Mouse (Mus musculus): ENCODE data around the gene Fancg. TPM values are rescaled to one million over a fixed set of nuclear protein-coding genes. Genes with fewer than 3 reads are reported as not detected.

Fancg gene
- polyA plus RNA-seq, 1 experiment from 2014 or later = 12.9 TPM

GRCm38 (mm10) chr4:43037860-43038566, 27.7 kb upstream of the Fancg start:
- H3K4me2 ChIP-seq (ENCODE audit: low read depth, low read length) = no peak overlapping the region
- no peaks in the 10 kb centered on the region for H3K9me3 ChIP-seq (replicated peaks; ENCODE audit: control insufficient read depth, low read length)
- ATAC-seq (replicated peaks; ENCODE audit: extremely low read depth, insufficient read depth, low FRiP score) = no peak
- no peak overlapping the region for H3K27ac ChIP-seq (ENCODE audit: low read length)
- no peaks in the 10 kb centered on the region for H3K27me3 ChIP-seq (ENCODE audit: control insufficient read depth, insufficient read depth, low read length)
- peaks cover 19% of the 10 kb centered on the region for H3K4me1 ChIP-seq (ENCODE audit: control insufficient read depth, insufficient read depth, low read length)
- WGBS = 28% methylated on average over 4 of the region's 4 CpGs
- H3K4me3 ChIP-seq (ENCODE audit: low read length) = no peak overlapping the region
- H3K9ac ChIP-seq (ENCODE audit: low read length) = no peak overlapping the region
- H3K36me3 ChIP-seq (ENCODE audit: control insufficient read depth, insufficient read depth) = peaks cover 24% of the 10 kb centered on the region

- WGBS = 90% methylated on average over 10 of the region's 10 CpGs
Observed at GRCm38 (mm10) chr4:43036356-43036755, 26.1 kb upstream of the Fancg start.

GRCm38 (mm10) chr4:43035851-43036250, 25.5 kb upstream of the Fancg start:
- no peak for ATAC-seq (replicated peaks; ENCODE audit: extremely low read depth, insufficient read depth, low FRiP score)
- no peak overlapping the region for H3K4me3 ChIP-seq (ENCODE audit: low read length)
- no peak overlapping the region for H3K9ac ChIP-seq (ENCODE audit: low read length)
- H3K27ac ChIP-seq (ENCODE audit: low read length) = no peak overlapping the region
- no peaks in the 10 kb centered on the region for H3K27me3 ChIP-seq (ENCODE audit: control insufficient read depth, insufficient read depth, low read length)
- H3K4me1 ChIP-seq (ENCODE audit: control insufficient read depth, insufficient read depth, low read length) = peaks cover 22% of the 10 kb centered on the region
- 82% methylated on average over 6 of the region's 6 CpGs for WGBS
- peaks cover 24% of the 10 kb centered on the region for H3K36me3 ChIP-seq (ENCODE audit: control insufficient read depth, insufficient read depth)
- no peak overlapping the region for H3K4me2 ChIP-seq (ENCODE audit: low read depth, low read length)
- no peaks in the 10 kb centered on the region for H3K9me3 ChIP-seq (replicated peaks; ENCODE audit: control insufficient read depth, low read length)

More at GRCm38 (mm10) chr4:43036356-43036755, 26.1 kb upstream of the Fancg start:
- H3K4me1 ChIP-seq (ENCODE audit: control insufficient read depth, insufficient read depth, low read length) = peaks cover 22% of the 10 kb centered on the region
- no peaks in the 10 kb centered on the region for H3K27me3 ChIP-seq (ENCODE audit: control insufficient read depth, insufficient read depth, low read length)
- peaks cover 24% of the 10 kb centered on the region for H3K36me3 ChIP-seq (ENCODE audit: control insufficient read depth, insufficient read depth)
- H3K4me2 ChIP-seq (ENCODE audit: low read depth, low read length) = no peak overlapping the region
- no peaks in the 10 kb centered on the region for H3K9me3 ChIP-seq (replicated peaks; ENCODE audit: control insufficient read depth, low read length)
- ATAC-seq (replicated peaks; ENCODE audit: extremely low read depth, insufficient read depth, low FRiP score) = no peak
- no peak overlapping the region for H3K27ac ChIP-seq (ENCODE audit: low read length)
- no peak overlapping the region for H3K9ac ChIP-seq (ENCODE audit: low read length)
- no peak overlapping the region for H3K4me3 ChIP-seq (ENCODE audit: low read length)

- no peak overlapping the region for H3K4me3 ChIP-seq (ENCODE audit: low read length)
- ATAC-seq (replicated peaks; ENCODE audit: extremely low read depth, insufficient read depth, low FRiP score) = no peak
- H3K27ac ChIP-seq (ENCODE audit: low read length) = no peak overlapping the region
- 81% methylated on average over 14 of the region's 14 CpGs for WGBS
- no peaks in the 10 kb centered on the region for H3K9me3 ChIP-seq (replicated peaks; ENCODE audit: control insufficient read depth, low read length)
- peaks cover 34% of the 10 kb centered on the region for H3K36me3 ChIP-seq (ENCODE audit: control insufficient read depth, insufficient read depth)
- H3K4me1 ChIP-seq (ENCODE audit: control insufficient read depth, insufficient read depth, low read length) = peaks cover 16% of the 10 kb centered on the region
- no peaks in the 10 kb centered on the region for H3K27me3 ChIP-seq (ENCODE audit: control insufficient read depth, insufficient read depth, low read length)
- H3K9ac ChIP-seq (ENCODE audit: low read length) = no peak overlapping the region
- no peak overlapping the region for H3K4me2 ChIP-seq (ENCODE audit: low read depth, low read length)
Observed at GRCm38 (mm10) chr4:43033481-43033880, 23.2 kb upstream of the Fancg start.

- no peak overlapping the region for H3K4me3 ChIP-seq (ENCODE audit: low read length)
- ATAC-seq (replicated peaks; ENCODE audit: extremely low read depth, insufficient read depth, low FRiP score) = no peak
- H3K27ac ChIP-seq (ENCODE audit: low read length) = no peak overlapping the region
- H3K4me2 ChIP-seq (ENCODE audit: low read depth, low read length) = no peak overlapping the region
- peaks cover 37% of the 10 kb centered on the region for H3K36me3 ChIP-seq (ENCODE audit: control insufficient read depth, insufficient read depth)
- H3K9me3 ChIP-seq (replicated peaks; ENCODE audit: control insufficient read depth, low read length) = no peaks in the 10 kb centered on the region
- 81% methylated on average over 1 of the region's 1 CpGs for WGBS
- no peak overlapping the region for H3K9ac ChIP-seq (ENCODE audit: low read length)
- H3K27me3 ChIP-seq (ENCODE audit: control insufficient read depth, insufficient read depth, low read length) = no peaks in the 10 kb centered on the region
- H3K4me1 ChIP-seq (ENCODE audit: control insufficient read depth, insufficient read depth, low read length) = peaks cover 13% of the 10 kb centered on the region
Observed at GRCm38 (mm10) chr4:43032501-43032900, 22.2 kb upstream of the Fancg start.

- 1% methylated on average over 38 of the region's 38 CpGs for WGBS
- no peaks in the 10 kb centered on the region for H3K27me3 ChIP-seq (ENCODE audit: control insufficient read depth, insufficient read depth, low read length)
- peak within 1 kb of the TSS; percentile 97 for H3K9ac ChIP-seq (ENCODE audit: low read length)
- peaks cover 44% of the 10 kb centered on the region for H3K36me3 ChIP-seq (ENCODE audit: control insufficient read depth, insufficient read depth)
- peak within 1 kb of the TSS; percentile 95 for H3K4me2 ChIP-seq (ENCODE audit: low read depth, low read length)
- ATAC-seq (replicated peaks; ENCODE audit: extremely low read depth, insufficient read depth, low FRiP score) = peak; percentile 94
- peaks cover 12% of the 10 kb centered on the region for H3K4me1 ChIP-seq (ENCODE audit: control insufficient read depth, insufficient read depth, low read length)
- no peaks in the 10 kb centered on the region for H3K9me3 ChIP-seq (replicated peaks; ENCODE audit: control insufficient read depth, low read length)
- peak within 1 kb of the TSS; percentile 89 for H3K27ac ChIP-seq (ENCODE audit: low read length)
- peak within 1 kb of the TSS; percentile 90 for H3K4me3 ChIP-seq (ENCODE audit: low read length)
Observed at GRCm38 (mm10) chr4:43031237-43031995, 21.1 kb upstream of the Fancg start, which contains the start of gene Stoml2. Stoml2 (minus strand) TSS chr4:43031710.

GRCm38 (mm10) chr4:43030780-43031230, 20.5 kb upstream of the Fancg start:
- peak overlapping the region; percentile 97 for H3K9ac ChIP-seq (ENCODE audit: low read length)
- peaks cover 12% of the 10 kb centered on the region for H3K4me1 ChIP-seq (ENCODE audit: control insufficient read depth, insufficient read depth, low read length)
- no peaks in the 10 kb centered on the region for H3K9me3 ChIP-seq (replicated peaks; ENCODE audit: control insufficient read depth, low read length)
- peak overlapping the region; percentile 90 for H3K4me3 ChIP-seq (ENCODE audit: low read length)
- peak overlapping the region; percentile 89 for H3K27ac ChIP-seq (ENCODE audit: low read length)
- WGBS = under 1% methylated on average over 28 of the region's 28 CpGs
- peak overlapping the region; percentile 95 for H3K4me2 ChIP-seq (ENCODE audit: low read depth, low read length)
- peaks cover 38% of the 10 kb centered on the region for H3K36me3 ChIP-seq (ENCODE audit: control insufficient read depth, insufficient read depth)
- no peaks in the 10 kb centered on the region for H3K27me3 ChIP-seq (ENCODE audit: control insufficient read depth, insufficient read depth, low read length)
- ATAC-seq (replicated peaks; ENCODE audit: extremely low read depth, insufficient read depth, low FRiP score) = peak; percentile 26

- peak overlapping the region; percentile 97 for H3K9ac ChIP-seq (ENCODE audit: low read length)
- no peaks in the 10 kb centered on the region for H3K9me3 ChIP-seq (replicated peaks; ENCODE audit: control insufficient read depth, low read length)
- peak overlapping the region; percentile 89 for H3K27ac ChIP-seq (ENCODE audit: low read length)
- H3K27me3 ChIP-seq (ENCODE audit: control insufficient read depth, insufficient read depth, low read length) = no peaks in the 10 kb centered on the region
- H3K4me2 ChIP-seq (ENCODE audit: low read depth, low read length) = peak overlapping the region; percentile 95
- peaks cover 12% of the 10 kb centered on the region for H3K4me1 ChIP-seq (ENCODE audit: control insufficient read depth, insufficient read depth, low read length)
- H3K36me3 ChIP-seq (ENCODE audit: control insufficient read depth, insufficient read depth) = peaks cover 35% of the 10 kb centered on the region
- ATAC-seq (replicated peaks; ENCODE audit: extremely low read depth, insufficient read depth, low FRiP score) = no peak
- H3K4me3 ChIP-seq (ENCODE audit: low read length) = peak overlapping the region; percentile 90
- WGBS = 68% methylated on average over 9 of the region's 9 CpGs
Observed at GRCm38 (mm10) chr4:43030352-43030751, 20.0 kb upstream of the Fancg start.

GRCm38 (mm10) chr4:43029749-43030148, 19.4 kb upstream of the Fancg start:
- no peak overlapping the region for H3K4me3 ChIP-seq (ENCODE audit: low read length)
- ATAC-seq (replicated peaks; ENCODE audit: extremely low read depth, insufficient read depth, low FRiP score) = no peak
- H3K36me3 ChIP-seq (ENCODE audit: control insufficient read depth, insufficient read depth) = peaks cover 35% of the 10 kb centered on the region
- no peak overlapping the region for H3K9ac ChIP-seq (ENCODE audit: low read length)
- H3K9me3 ChIP-seq (replicated peaks; ENCODE audit: control insufficient read depth, low read length) = no peaks in the 10 kb centered on the region
- no peak overlapping the region for H3K27ac ChIP-seq (ENCODE audit: low read length)
- no peaks in the 10 kb centered on the region for H3K27me3 ChIP-seq (ENCODE audit: control insufficient read depth, insufficient read depth, low read length)
- WGBS = 95% methylated on average over 9 of the region's 9 CpGs
- no peak overlapping the region for H3K4me2 ChIP-seq (ENCODE audit: low read depth, low read length)
- peaks cover 16% of the 10 kb centered on the region for H3K4me1 ChIP-seq (ENCODE audit: control insufficient read depth, insufficient read depth, low read length)

All from heart, embryonic 16.5 days (tissue).